Mouse (Mus musculus): Measurements from ENCODE around the gene Rps6ka2. TPM values are rescaled to one million over a fixed set of nuclear protein-coding genes. Genes with fewer than 3 reads are reported as not detected.
"Not testable (repeated sequence)": the region's sequence is repeated elsewhere in the genome, so short reads cannot be mapped to it uniquely, and the experiment has no call there.

Gene Rps6ka2
- total RNA-seq, 2 experiments from 2014 or later = 10.3 to 17.6 TPM

GRCm38 (mm10) chr17:7271522-7272134 lies 101.7 kb downstream of the Rps6ka2 start:
- DNase-seq = no peak

DNA sequence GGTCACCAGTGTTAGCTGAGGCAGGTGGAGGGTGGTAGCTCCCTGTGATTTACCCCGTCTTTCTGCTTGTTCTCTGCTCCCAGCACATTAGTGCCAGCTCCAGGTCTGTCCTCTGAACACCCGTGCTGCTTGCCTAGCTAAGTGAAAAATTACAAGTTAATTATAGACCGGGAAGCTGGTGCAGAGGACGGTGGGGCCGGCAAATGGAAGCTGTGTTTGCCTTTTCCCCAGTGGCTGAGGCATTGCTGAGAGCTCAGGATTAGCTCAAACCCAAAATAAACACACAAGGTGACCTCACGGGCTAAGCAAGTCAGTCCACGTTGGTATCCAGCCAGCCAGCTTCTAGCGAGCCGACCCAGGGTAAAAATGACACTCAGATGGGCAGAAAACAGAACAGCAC lies 103.1 kb downstream of the Rps6ka2 start:
- DNase-seq = no peak

DNA sequence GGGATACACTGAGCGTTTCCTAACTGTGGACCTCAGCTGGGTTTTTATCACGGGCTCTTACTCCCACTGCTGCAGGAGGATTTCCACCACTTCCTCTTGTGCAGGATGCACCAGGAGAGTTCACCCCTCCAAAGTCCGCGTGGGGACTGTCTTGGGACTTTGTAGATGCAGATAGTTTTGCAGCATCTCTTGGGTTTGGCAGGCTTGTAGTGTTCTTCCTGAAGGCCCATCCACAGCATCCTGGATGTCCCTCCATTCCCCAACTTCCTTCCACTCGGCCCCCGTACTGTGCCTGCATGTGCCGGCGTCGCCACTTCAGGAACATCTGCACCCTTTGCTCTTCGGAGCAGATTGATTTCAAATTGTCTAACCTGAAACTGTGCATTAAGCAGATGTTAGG lies 103.9 kb downstream of the Rps6ka2 start:
- DNase-seq = no peak

- no peak for DNase-seq
Measured at GRCm38 (mm10) chr17:7278702-7279242, 108.9 kb downstream of the Rps6ka2 start.

DNA sequence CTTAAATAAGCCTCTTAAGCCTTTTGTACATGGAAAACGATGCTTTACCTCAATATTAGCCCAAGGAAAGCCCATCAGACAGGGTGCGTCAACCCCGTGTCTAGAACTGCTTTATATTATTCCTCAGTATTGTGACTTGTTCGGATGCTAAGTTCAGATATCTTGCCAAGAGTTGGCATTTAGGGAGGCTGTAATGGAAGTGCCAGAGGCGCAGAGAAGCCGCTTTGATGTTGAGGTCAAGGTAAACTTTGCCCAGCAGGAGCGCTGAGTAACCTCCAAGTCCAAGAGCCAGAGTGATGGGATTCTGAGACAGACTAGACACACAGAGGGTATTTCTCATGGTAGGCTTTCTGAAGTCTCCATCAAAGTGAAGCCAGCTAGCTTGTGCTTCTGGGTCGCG lies 109.3 kb downstream of the Rps6ka2 start:
- peak; percentile 46 to 51 for DNase-seq

DNA sequence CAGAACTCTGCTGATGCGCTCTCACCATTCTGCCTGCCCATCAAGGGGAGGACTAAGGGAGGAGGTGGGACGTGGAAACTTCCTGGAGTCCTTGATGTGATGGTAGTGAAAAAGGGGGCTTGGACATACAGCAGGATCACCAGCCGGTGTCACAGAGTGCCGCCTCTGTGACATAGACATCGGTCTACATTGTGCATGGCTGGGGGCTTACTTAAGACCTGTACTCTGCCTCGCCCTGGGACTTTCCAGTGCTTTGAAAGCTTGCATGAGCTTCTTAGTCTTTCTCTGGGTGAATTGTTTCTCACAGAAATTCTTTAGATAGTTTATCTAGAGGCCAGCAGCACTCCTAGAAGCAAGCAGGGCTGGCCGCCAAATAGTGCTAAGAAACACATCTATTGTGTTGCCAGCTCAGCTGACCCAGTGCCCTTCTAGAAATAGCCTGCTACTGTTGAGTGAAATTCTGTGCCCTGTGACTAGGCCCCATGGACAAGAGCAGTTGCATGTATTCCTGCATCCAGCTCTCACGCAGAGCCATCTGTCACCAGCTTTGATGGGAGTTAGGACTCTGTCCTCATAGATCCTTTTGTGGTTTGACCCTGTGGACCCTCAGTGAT lies 114.5 kb downstream of the Rps6ka2 start:
- DNase-seq = peak; percentile 60 to 69

DNA sequence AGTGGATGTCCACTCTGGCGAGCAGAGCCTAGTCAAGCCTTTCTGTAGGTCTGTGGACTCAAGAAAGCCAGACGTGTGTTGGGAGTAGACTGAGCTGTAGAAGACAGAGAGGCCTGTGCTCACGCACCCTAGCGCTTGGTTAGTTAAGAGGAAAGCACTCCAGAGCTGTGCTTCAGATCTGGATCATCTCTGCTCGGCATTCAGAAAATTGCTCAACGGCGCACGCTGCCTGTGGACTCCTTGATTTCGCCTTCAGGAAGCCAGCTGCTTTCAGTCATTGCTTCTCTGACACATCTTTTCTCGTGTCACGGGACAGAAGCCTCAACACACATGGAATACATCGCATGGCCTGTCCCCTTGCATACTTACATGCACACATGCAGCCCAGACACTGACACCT lies 115.4 kb downstream of the Rps6ka2 start:
- no peak for DNase-seq

GRCm38 (mm10) chr17:7286422-7287050 lies 116.6 kb downstream of the Rps6ka2 start:
- no peak for DNase-seq

- no peak for DNase-seq
Measured at GRCm38 (mm10) chr17:7292012-7292684, 122.2 kb downstream of the Rps6ka2 start.

DNA sequence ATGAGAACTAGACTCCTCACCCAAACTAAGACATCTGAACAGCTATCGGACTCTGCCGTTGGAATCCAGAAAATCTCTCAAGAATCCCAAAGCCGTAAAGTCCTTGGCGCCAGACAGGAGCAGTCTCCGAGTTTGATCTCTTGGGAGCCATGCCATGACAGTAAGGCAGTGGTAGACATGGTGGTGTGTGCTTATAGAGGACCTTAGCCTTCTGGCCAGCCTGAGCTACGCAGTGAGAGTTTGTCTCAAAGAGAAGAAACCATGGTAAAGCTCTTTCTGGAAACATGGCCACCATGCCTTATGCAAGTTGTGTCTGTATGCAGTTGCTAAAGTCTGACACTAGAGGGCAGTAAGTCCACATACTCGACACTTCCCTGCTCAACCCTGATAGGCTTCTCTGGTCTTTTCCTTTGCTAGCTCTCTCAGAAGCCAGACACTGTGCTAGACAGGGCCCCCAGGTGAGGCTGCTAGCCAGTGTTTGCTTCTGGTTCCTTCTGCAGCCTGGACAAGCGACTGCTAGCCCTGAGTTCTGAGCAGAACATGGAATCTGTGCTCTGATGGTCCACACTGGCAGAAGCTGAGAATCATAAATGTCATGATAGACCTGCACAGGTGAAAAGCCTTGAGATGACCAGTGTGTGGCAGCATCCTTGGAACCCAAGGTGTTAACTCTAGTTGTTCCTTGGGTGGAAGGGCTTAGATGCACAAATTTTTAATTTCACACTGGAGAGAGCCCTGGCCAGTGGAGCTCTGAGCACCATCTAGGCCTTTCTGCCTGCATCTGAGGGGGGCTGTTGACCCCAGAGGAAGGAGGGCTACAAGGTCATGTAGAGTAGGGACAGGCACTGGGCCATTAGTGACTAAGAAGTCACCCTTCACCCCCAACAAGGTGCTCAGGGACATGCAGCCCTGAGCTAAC lies 136.6 kb downstream of the Rps6ka2 start:
- DNase-seq = peak in 1 of 2 experiments; percentile 7

DNA sequence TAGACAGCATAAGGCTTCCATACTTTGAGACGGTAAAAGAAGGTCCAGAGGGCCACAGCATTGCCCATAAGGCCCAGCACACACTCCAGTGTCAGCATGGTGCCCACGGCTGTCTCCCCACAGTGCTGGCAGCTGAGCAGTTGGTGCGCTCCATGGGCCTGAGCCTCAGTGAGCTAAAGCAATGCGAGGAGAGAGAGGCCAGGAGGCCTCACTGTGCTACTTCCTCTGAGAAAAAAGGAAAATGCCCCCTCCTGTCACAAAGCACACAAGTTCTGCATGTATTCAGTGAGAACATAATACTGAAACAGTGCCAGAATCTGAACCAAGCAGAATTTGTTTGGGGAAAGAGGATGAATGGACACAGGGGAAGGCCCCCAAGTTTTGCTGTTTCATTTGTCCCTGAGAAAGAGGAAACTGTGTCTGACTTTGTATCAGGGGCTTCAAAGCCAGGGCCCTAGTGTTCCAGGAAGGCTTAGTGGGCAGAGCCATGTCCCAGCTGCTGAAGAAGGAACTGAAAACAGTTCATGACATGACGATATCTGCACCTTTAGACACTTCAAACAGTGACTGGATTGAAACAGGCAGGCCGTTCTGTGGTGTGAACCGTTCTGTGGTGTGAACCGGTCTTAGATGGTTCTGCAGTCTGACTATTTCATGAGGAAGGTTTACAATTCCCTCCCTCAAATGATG lies 145.9 kb downstream of the Rps6ka2 start:
- not testable (repeated sequence) for DNase-seq

GRCm38 (mm10) chr17:7319789-7320188 lies 149.9 kb downstream of the Rps6ka2 start:
- not testable (repeated sequence) for DNase-seq

- not testable (repeated sequence) for DNase-seq
Measured at GRCm38 (mm10) chr17:7324346-7324745, 154.4 kb downstream of the Rps6ka2 start, which contains the start of gene Tcp10a. TSS of gene Tcp10a (plus strand) at chr17:7324646.

GRCm38 (mm10) chr17:7326415-7326814 lies 156.5 kb downstream of the Rps6ka2 start:
- not testable (repeated sequence) for DNase-seq

DNA sequence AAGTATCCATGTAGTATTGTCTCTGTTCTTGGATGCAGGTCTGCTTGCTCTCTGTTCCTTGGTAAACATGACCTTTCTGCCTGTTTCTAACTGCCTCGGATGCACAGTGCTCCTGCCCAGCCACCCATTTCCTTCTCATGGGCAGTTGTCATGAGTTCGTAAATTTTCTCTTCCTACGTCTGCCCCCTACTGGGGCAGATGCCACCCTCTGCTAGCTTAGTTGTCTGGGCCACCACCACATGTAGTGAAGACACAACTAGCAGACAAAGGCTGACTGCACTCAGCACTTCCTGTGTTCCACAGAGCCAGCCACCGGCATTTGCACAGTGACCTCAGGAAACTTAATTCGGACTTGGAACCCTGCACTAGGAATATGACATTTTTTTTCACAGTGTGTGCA lies 162.8 kb downstream of the Rps6ka2 start:
- DNase-seq = not testable (repeated sequence)

DNA sequence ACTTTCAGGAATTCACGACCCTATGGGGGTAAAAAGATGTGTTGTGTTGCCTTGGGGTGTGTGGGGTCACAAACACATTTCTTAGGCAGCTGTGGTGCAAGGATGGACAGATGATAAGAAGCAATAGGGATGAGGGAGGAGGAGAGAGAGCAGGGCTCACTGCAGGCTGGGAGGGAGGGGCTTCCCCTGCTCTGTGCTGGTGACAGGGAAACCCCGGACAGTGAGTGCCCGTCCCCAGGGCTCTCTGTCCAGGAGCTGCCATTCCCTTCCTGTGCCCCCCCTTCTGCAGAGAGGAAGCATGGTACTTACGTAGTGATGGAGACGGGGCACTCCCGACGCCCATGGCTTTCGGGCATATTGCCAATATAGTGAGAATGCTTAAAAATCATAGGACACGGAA lies 167.5 kb downstream of the Rps6ka2 start:
- not testable (repeated sequence) for DNase-seq

- DNase-seq = not testable (repeated sequence)
Measured at GRCm38 (mm10) chr17:7348765-7349164, 178.8 kb downstream of the Rps6ka2 start.

DNA sequence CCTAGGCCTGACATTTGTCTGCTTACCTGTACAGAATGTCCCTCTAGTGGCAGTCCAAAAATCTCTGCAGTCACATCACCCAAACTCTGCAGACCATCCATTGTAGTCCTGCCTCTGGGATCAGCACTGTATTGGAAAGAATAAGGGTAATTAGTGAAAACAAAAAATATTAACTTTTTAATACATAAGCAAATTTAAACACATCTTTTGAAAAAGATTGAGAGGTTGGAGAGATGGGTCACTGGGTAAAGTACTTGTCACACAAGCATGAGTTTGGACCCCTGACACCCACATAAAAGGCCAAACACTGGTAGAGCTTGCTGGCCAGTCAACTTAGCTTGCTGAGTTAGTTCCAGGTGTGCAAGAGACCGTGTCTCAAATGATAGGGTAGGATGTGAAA lies 182.7 kb downstream of the Rps6ka2 start, which contains the start of gene Ttll2:
Gene Ttll2, minus strand, starts transcription at position 101 of the 400 bp plus-strand sequence.
- not testable (repeated sequence) for DNase-seq

Data from adrenal gland, postnatal 36 days (tissue).